Mouse (Mus musculus): Measurements from ENCODE around the gene Mxra8. TPM values are rescaled to one million over a fixed set of nuclear protein-coding genes. Genes with fewer than 3 reads are reported as not detected.

The Mxra8 gene
- polyA plus RNA-seq (2012; rRNA removed) (5.4 and 6.2 TPM in 2 replicates), polyA plus RNA-seq (2014; fragmentation: Nextera tagmentation; extraction: Ambion mirVana) (3.9 and 4.9 TPM in 2 replicates)

- H3K9me3 ChIP-seq (ENCODE audit: control insufficient read depth, low read length) = no peaks in the 10 kb centered on the region
- peaks cover 6% of the 10 kb centered on the region for H3K27me3 ChIP-seq (ENCODE audit: control insufficient read depth, insufficient read depth, low read length)
- TF ChIP-seq EP300 (IDR thresholded peaks at IDR 0.05; ENCODE audit: low read depth) (no peak), CTCF (IDR thresholded peaks at IDR 0.05; ENCODE audit: low read depth) (no peak)
- H3K9ac ChIP-seq (replicated peaks) = peak within 1 kb of the TSS; percentile 54; the same call in 1 of the 2 replicates
- no peak within 1 kb of the TSS for H3K27ac ChIP-seq
- WGBS (ENCODE audit: insufficient replicate concordance) = 22% methylated on average over 16 of the region's 16 CpGs
- no peaks in the 10 kb centered on the region for H3K36me3 ChIP-seq (replicated peaks; ENCODE audit: control insufficient read depth, insufficient read depth, low read depth)
- H3K4me3 ChIP-seq (ENCODE audit: insufficient read depth in 1 of 2, low read depth in 2 of 2, low read length in 2 of 2) = peak within 1 kb of the TSS; percentile 57 to 60
- H3K4me1 ChIP-seq (replicated peaks; ENCODE audit: control insufficient read depth in 2 of 2, insufficient read depth in 2 of 2, low read length in 1 of 2) = peaks cover 3 to 10% of the 10 kb centered on the region in 2 experiments; a peak in 3 of 4 replicates
- DNase-seq (ENCODE audit: low read depth in 3 of 3, low spot score in 3 of 3) (no peak), ATAC-seq (ENCODE audit: insufficient read depth) (peak; percentile 22)
- peak within 1 kb of the TSS; percentile 84 for H3K4me2 ChIP-seq (ENCODE audit: low read depth)
Measured at GRCm38 (mm10) chr4:155839483-155839910, at the start of gene Mxra8. Gene Mxra8, plus strand, starts transcription at chr4:155839680.

GRCm38 (mm10) chr4:155790021-155790489, 49.4 kb upstream of the Mxra8 start, which contains the start of gene Ankrd65:
Gene Ankrd65, plus strand, starts transcription at chr4:155790439.
- ATAC-seq (ENCODE audit: insufficient read depth) (no peak), DNase-seq (ENCODE audit: low read depth in 3 of 3, low spot score in 3 of 3) (no peak)
- Histone ChIP-seq H3K4me3 (ENCODE audit: insufficient read depth in 1 of 2, low read depth in 2 of 2, low read length in 2 of 2) (no peak within 1 kb of the TSS), H3K9ac (replicated peaks) (no peak within 1 kb of the TSS), H3K9me3 (ENCODE audit: control insufficient read depth, low read length) (no peaks in the 10 kb centered on the region), H3K36me3 (replicated peaks; ENCODE audit: control insufficient read depth, insufficient read depth, low read depth) (no peaks in the 10 kb centered on the region), H3K27ac (no peak within 1 kb of the TSS), H3K27me3 (ENCODE audit: control insufficient read depth, insufficient read depth, low read length) (no peaks in the 10 kb centered on the region), H3K4me1 (replicated peaks; ENCODE audit: control insufficient read depth in 2 of 2, insufficient read depth in 2 of 2, low read length in 1 of 2) (peaks cover 6 to 17% of the 10 kb centered on the region in 2 experiments), H3K4me2 (ENCODE audit: low read depth) (no peak within 1 kb of the TSS)
- TF ChIP-seq EP300 (IDR thresholded peaks at IDR 0.05; ENCODE audit: low read depth) (no peak), CTCF (IDR thresholded peaks at IDR 0.05; ENCODE audit: low read depth) (no peak)
- 65% methylated on average over 3 of the region's 3 CpGs for WGBS (ENCODE audit: insufficient replicate concordance)

GRCm38 (mm10) chr4:155790650-155791161, 48.8 kb upstream of the Mxra8 start:
- H3K4me3 ChIP-seq (ENCODE audit: insufficient read depth in 1 of 2, low read depth in 2 of 2, low read length in 2 of 2) = no peak overlapping the region
- H3K36me3 ChIP-seq (replicated peaks; ENCODE audit: control insufficient read depth, insufficient read depth, low read depth) = no peaks in the 10 kb centered on the region
- no peaks in the 10 kb centered on the region for H3K9me3 ChIP-seq (ENCODE audit: control insufficient read depth, low read length)
- DNase-seq (ENCODE audit: low read depth in 3 of 3, low spot score in 3 of 3) = no peak
- H3K4me2 ChIP-seq (ENCODE audit: low read depth) = no peak overlapping the region
- H3K9ac ChIP-seq (replicated peaks) = no peak overlapping the region
- 52% methylated on average over 3 of the region's 3 CpGs for WGBS (ENCODE audit: insufficient replicate concordance)
- H3K4me1 ChIP-seq (replicated peaks; ENCODE audit: control insufficient read depth in 2 of 2, insufficient read depth in 2 of 2, low read length in 1 of 2) = peaks cover 6 to 17% of the 10 kb centered on the region in 2 experiments
- TF ChIP-seq CTCF (IDR thresholded peaks at IDR 0.05; ENCODE audit: low read depth) (no peak), EP300 (IDR thresholded peaks at IDR 0.05; ENCODE audit: low read depth) (no peak)
- no peak overlapping the region for H3K27ac ChIP-seq
- no peaks in the 10 kb centered on the region for H3K27me3 ChIP-seq (ENCODE audit: control insufficient read depth, insufficient read depth, low read length)
- ATAC-seq (ENCODE audit: insufficient read depth) = no peak

- Histone ChIP-seq H3K9me3 (ENCODE audit: control insufficient read depth, low read length) (no peaks in the 10 kb centered on the region), H3K4me1 (replicated peaks; ENCODE audit: control insufficient read depth in 2 of 2, insufficient read depth in 2 of 2, low read length in 1 of 2) (peaks cover 6 to 17% of the 10 kb centered on the region in 2 experiments), H3K36me3 (replicated peaks; ENCODE audit: control insufficient read depth, insufficient read depth, low read depth) (no peaks in the 10 kb centered on the region), H3K4me3 (ENCODE audit: insufficient read depth in 1 of 2, low read depth in 2 of 2, low read length in 2 of 2) (no peak overlapping the region), H3K27me3 (ENCODE audit: control insufficient read depth, insufficient read depth, low read length) (no peaks in the 10 kb centered on the region), H3K4me2 (ENCODE audit: low read depth) (no peak overlapping the region), H3K27ac (no peak overlapping the region), H3K9ac (replicated peaks) (no peak overlapping the region)
- TF ChIP-seq CTCF (IDR thresholded peaks at IDR 0.05; ENCODE audit: low read depth) = no peak
- no peak for TF ChIP-seq EP300 (IDR thresholded peaks at IDR 0.05; ENCODE audit: low read depth)
- ATAC-seq (ENCODE audit: insufficient read depth) = no peak
- WGBS (ENCODE audit: insufficient replicate concordance) = 71% methylated on average over 24 of the region's 24 CpGs
- no peak for DNase-seq (ENCODE audit: low read depth in 3 of 3, low spot score in 3 of 3)
Measured at GRCm38 (mm10) chr4:155791240-155791933, 48.1 kb upstream of the Mxra8 start.

GRCm38 (mm10) chr4:155793730-155794129, 45.8 kb upstream of the Mxra8 start:
- Histone ChIP-seq H3K36me3 (replicated peaks; ENCODE audit: control insufficient read depth, insufficient read depth, low read depth) (no peaks in the 10 kb centered on the region), H3K9me3 (ENCODE audit: control insufficient read depth, low read length) (no peaks in the 10 kb centered on the region), H3K27ac (no peak overlapping the region), H3K27me3 (ENCODE audit: control insufficient read depth, insufficient read depth, low read length) (no peaks in the 10 kb centered on the region; the same call in 1 of the 2 replicates), H3K4me1 (replicated peaks; ENCODE audit: control insufficient read depth in 2 of 2, insufficient read depth in 2 of 2, low read length in 1 of 2) (peaks cover 1 to 9% of the 10 kb centered on the region in 2 experiments), H3K4me2 (ENCODE audit: low read depth) (no peak overlapping the region), H3K4me3 (ENCODE audit: insufficient read depth in 1 of 2, low read depth in 2 of 2, low read length in 2 of 2) (no peak overlapping the region), H3K9ac (replicated peaks) (no peak overlapping the region)
- no peak for DNase-seq (ENCODE audit: low read depth in 3 of 3, low spot score in 3 of 3)
- TF ChIP-seq EP300 (IDR thresholded peaks at IDR 0.05; ENCODE audit: low read depth) = no peak
- no peak for TF ChIP-seq CTCF (IDR thresholded peaks at IDR 0.05; ENCODE audit: low read depth)
- 63% methylated on average over 2 of the region's 2 CpGs for WGBS (ENCODE audit: insufficient replicate concordance)
- no peak for ATAC-seq (ENCODE audit: insufficient read depth)
